Mouse (Mus musculus) megakaryocyte, embryonic 14.5 days (primary cell): Measurements from ENCODE around the gene Dennd1a.

ENCODE experiments used
- FLI1 ChIP-seq: IDR thresholded peaks from 2 replicates; pipeline ENCODE4 v1.6.1; 2012; ENCODE audit warnings: low read length, inconsistent platforms, mixed read lengths
- GATA1 ChIP-seq: IDR thresholded peaks from 3 replicates; pipeline ENCODE4 v1.6.1; 2012; ENCODE audit warnings: mixed read lengths, low read length, inconsistent platforms, borderline replicate concordance

- TF ChIP-seq GATA1 (no peak), FLI1 (no peak)
Observed at GRCm38 (mm10) chr2:38097469-38097868, 189.7 kb downstream of the Dennd1a start.
